Mouse (Mus musculus) mouse trophoblast stem cell (cell line): ENCODE measurements around the gene Sox18.

Experiments used
- in situ Hi-C, 2 experiments: fragments of 300-500 bp; cut with MseI, MboI; formaldehyde crosslinking; loops; 2 replicates in 1 of 2; 3 replicates in 1 of 2; pipeline ENCODE4 v1.15.1; 2025

Gene Sox18

DNA sequence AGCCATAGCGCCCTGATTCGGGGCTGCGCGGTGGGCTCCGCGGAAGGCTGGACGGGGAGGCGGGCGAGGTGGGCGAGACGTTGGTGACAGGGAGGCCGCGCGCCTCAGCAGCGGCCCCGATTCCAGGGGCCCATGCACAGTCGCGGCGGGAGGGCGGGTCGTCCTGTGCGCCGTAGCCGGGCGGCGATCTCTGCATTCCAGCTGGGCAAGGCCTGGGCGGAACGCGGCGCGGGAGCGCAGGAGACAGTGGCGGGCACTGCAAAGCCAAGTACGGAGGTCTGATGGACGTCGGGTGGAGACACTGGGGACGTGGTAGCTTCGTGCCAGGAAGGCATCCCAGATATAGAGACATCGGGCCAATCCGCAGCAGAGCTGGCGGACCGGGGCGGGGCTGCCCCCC lies at the start of gene Sox18:
Gene Sox18 (minus strand): TSS at position 315 of the 400 bp plus-strand sequence.
- in situ Hi-C loops = no loop called here

DNA sequence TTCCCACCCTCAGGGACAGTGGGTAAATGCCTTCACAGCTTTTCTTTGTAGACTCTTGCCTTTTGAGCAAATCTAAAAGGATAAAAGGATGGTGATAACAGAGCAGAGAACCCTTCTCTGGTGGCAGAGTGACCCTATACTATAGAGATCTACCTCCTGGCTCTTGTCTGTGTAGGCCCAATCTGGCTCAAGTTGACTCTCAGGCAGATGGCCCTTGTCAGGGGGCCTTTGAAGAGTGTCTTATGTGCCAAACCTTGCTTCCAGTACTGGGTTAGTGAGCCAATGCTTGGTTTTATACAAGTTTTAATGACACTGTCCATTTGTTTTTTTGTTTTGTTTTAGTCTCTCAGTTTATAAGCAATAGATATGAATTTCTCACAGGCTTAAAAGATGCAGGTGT lies 49.8 kb upstream of the Sox18 start:
- in situ Hi-C loops = loop anchor here in 1 of 2 experiments (10.0 kb wide), 1 partner anchor 144 kb away; the partner anchor contains the start of gene Polr3k

DNA sequence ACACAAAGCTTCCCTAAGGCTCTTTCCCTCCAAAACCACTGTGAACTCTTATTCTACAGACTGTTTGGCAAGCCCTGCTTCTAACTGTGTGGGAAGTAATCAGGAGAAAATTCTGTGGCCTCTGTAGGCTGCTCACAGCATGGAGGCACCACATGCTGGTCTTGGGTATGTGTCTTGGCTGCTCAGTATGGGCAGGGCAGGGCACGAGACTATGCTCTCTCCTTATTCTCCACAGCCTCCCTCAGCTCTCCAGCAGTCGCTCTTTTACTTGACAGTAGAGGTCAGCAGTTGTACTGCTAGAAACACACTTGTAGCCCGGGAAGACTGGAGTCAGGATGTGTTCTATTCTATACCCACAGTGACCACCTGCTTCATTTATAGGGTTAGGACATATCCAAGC lies 48.6 kb upstream of the Sox18 start:
- in situ Hi-C loops = loop anchor here in 1 of 2 experiments (10.0 kb wide), 1 partner anchor 145 kb away; the partner anchor contains the start of gene Polr3k

- in situ Hi-C loops = loop anchor here in 1 of 2 experiments (5.0 to 10.0 kb wide), 2 partner anchors 50 to 148 kb away; partner anchors contain the start of gene Polr3k
Measured at GRCm38 (mm10) chr2:181716991-181717390, 45.6 kb upstream of the Sox18 start.

DNA sequence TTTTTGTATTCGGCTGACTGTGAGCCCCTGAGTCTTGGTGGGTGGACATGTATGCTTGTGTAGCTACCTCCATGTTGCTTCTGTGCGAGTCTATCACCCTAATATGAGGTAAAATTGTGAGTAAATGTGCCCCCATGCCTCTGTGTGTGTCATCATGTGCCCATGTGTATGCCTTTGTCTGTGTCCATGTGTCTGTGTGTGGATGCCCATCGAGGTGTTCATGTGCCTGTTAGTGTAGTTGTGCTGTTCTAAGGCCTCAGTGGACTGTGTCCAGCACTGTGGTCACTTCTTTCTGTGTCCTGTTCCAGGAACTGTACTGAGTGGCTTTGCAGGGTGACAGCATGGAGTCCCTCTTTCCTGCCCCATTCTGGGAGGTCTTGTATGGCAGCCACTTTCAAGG lies 43.9 kb upstream of the Sox18 start:
- in situ Hi-C loops = loop anchor here in 1 of 2 experiments (5.0 to 10.0 kb wide), 2 partner anchors 52 to 149 kb away; partner anchors contain the start of gene Polr3k

DNA sequence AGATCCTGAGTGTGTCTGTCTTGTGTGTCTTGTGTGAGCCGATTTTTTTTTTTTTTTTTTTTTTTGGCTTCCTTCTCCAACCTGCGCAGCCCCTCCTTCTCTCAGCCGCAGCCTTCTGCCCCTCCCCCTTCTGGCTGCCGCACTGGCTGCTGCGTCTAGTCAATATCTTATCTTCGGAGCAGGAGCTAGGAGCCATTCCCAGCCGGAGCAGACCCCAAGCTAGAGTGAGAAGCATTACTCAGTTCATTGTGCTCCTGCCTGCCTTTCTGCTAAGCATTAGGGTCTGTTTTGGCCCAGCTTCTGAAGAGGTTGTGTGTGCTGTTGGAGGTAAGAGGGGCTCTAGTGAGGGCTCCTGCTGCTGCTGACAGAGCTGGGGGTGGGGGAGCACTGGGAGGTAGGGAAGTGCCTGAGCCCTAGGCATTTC lies 43.5 kb upstream of the Sox18 start, which contains the start of gene Oprl1:
Gene Oprl1 (plus strand): TSS at position 114 of the 424 bp plus-strand sequence.
- in situ Hi-C loops = loop anchor here in 1 of 2 experiments (5.0 to 10.0 kb wide), 2 partner anchors 52 to 150 kb away; partner anchors contain the start of gene Polr3k

- in situ Hi-C loops = loop anchor here in 1 of 2 experiments (10.0 kb wide), 1 partner anchor 151 kb away; the partner anchor contains the start of gene Polr3k
Measured at GRCm38 (mm10) chr2:181713749-181714148, 42.3 kb upstream of the Sox18 start.

DNA sequence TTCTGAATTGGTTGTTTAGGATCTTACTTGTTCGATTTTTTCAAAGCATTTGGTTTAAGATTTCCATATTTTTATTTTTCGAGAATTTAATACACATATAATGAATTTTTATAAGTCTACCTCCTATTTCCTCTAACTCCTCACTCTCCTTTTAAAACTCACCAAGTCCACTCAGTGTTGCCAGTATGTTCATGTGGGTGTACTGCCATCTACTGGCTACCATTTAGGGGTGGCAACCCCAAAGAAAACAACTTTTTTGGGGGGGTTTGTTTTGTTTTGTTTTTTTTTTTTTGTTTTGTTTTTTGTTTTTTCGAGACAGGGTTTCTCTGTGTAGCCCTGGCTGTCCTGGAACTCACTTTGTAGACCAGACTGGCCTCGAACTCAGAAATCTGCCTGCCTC lies 35.2 kb upstream of the Sox18 start:
- in situ Hi-C loops = no loop called here

DNA sequence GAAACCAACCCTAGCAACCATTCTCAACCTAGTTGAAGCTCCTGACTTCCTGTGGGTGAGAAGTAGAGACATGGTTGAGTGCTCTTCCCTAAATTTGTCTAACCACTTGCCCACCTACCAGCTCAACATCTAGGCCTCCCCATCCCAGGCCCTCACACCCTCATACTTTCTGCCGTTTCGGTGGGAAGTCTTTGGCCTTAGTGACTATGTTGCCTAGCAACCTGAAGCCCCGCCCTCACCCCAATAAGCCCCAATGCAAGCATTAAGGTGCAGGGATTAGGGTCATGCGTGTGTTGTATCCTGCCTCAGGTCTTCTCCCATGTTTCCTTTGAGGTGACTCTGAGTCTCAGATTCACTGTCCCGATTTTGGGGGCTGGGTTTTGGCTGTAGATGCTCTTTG lies 26.8 kb upstream of the Sox18 start, which contains the start of gene Lkaaear1:
Gene Lkaaear1 (minus strand): TSS at position 202 of the 400 bp plus-strand sequence.
- in situ Hi-C loops = no loop called here

GRCm38 (mm10) chr2:181696801-181697420 lies 25.5 kb upstream of the Sox18 start:
- in situ Hi-C loops = no loop called here

GRCm38 (mm10) chr2:181695776-181696175 lies 24.3 kb upstream of the Sox18 start:
- in situ Hi-C loops = no loop called here

DNA sequence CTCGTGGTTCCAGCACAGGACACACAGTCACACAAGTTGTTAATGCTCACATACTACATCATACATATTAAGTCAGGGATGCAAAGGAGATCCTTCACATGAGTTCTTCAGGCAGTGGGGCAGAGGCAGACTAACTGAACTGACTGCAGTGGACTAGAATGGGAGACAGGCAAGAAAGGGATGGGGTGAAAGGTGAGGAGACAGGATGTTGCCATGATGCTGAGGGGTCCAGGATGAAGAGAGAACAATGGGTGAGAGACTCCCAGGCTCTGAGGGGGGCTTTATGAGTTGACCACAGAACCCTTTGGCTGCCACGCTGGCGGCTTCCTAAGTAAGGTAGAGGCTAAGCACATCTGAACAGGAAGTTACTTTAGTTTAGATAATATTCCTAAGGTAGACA lies 23.1 kb upstream of the Sox18 start:
- in situ Hi-C loops = no loop called here

GRCm38 (mm10) chr2:181693339-181694280 lies 22.2 kb upstream of the Sox18 start, which contains the start of gene Rgs19:
Gene Rgs19, minus strand, starts transcription at chr2:181693977.
- in situ Hi-C loops = no loop called here

GRCm38 (mm10) chr2:181692304-181692703 lies 20.9 kb upstream of the Sox18 start:
- in situ Hi-C loops = no loop called here

DNA sequence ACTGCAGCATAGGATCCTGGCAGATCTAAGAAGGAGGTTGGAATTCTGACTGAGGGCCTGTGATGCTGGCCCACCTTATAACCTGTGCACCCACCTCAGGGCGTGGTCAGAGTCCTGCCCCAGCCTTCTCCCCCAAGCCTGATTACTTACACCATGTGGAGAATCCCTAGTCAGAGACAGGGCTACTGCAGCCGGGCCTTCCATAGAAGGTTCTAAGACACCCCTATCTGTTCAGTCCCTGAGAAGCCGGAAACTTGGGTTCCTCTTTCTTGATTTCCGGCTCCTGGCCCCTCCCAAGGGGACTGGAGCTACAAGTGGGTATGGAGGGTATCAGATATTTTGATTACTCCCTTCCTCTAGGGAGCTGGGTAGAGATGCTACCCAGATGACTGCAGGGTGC lies 20.1 kb upstream of the Sox18 start:
- in situ Hi-C loops = no loop called here

GRCm38 (mm10) chr2:181691083-181691482 lies 19.6 kb upstream of the Sox18 start:
- in situ Hi-C loops = no loop called here

DNA sequence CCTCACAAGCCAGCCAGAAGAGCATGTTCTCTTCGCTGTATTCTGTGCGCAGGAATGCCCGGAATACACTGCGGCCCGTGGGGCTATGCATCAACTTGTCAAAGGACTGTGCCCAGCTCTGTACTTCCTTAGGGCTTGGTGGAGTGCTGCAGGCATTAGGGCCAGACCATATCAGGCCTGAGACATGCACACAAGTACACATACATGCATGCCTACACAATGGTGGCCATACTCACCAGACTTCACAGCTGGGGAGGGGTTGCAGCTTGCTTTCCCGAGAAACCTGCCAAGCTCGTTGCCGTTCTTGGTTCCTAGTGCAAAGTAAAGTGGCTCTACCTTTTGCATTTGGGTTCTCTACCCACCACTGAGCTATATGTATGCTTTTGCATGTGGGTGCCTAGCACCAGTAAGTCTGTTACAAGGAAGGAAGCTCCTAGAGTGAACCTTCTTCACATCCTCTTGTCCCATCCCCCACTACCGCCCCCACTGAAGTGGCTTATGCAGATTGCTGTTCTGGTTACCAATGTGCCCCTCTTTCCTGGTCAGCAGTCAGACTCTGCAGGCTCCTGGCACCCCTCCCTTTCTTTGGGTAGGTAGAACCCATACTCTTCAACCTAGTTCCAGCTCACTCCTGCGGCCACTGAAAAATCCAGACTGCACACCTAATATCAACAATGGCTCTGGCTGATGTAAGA lies 18.2 kb upstream of the Sox18 start:
- in situ Hi-C loops = no loop called here

- in situ Hi-C loops = no loop called here
Measured at GRCm38 (mm10) chr2:181687586-181687985, 16.1 kb upstream of the Sox18 start.

DNA sequence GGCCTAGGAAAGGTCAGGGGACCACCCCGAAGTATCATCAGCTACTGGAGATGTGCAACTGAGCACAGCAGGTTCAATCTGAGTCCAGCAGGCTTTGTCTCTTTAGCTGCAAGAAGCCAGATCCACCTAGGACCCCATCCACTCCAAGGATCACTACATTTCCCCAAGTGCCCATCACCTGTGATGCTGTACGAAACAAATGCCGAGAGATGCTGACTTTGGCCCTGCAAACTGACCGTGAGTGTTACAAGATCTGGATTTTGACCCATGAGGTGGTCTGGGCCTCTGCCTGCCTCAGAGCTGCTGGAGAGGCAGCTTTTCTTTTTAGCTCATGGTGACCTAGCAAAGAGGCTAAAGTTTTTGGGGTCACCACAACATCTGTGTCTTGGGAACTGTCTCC lies 14.2 kb upstream of the Sox18 start:
- in situ Hi-C loops = no loop called here

GRCm38 (mm10) chr2:181684713-181685112 lies 13.3 kb upstream of the Sox18 start:
- in situ Hi-C loops = no loop called here

DNA sequence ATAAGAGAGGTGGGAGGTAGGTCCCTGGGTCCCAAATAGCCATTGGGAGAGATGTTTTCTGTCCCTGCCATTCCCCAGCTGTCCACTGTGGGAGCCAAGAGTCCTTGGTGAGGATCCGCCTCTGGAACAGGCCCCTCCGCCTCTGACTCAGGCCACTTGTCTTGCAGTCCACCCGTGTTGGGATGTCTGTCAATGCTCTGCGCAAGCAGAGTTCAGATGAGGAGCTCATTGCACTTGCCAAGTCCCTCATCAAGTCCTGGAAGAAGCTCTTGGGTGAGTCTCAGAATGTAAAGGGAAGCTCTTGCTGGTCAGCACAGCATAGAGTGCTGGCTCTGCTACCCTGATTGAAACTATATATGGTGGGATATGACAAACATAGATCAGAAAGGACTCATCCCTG lies 11.9 kb upstream of the Sox18 start:
- in situ Hi-C loops = no loop called here
